Mouse (Mus musculus) cerebellum, adult 18-20 months (tissue): Measurements from ENCODE around the gene Vipas39.
"Not testable (repeated sequence)": the region's sequence is repeated elsewhere in the genome, so short reads cannot be mapped to it uniquely, and the experiment has no call there.

Experiments used
- DNase-seq, 2 experiments: peaks; one replicate each; pipeline ENCODE4 v3.0.0; 2021

Vipas39 gene

DNA sequence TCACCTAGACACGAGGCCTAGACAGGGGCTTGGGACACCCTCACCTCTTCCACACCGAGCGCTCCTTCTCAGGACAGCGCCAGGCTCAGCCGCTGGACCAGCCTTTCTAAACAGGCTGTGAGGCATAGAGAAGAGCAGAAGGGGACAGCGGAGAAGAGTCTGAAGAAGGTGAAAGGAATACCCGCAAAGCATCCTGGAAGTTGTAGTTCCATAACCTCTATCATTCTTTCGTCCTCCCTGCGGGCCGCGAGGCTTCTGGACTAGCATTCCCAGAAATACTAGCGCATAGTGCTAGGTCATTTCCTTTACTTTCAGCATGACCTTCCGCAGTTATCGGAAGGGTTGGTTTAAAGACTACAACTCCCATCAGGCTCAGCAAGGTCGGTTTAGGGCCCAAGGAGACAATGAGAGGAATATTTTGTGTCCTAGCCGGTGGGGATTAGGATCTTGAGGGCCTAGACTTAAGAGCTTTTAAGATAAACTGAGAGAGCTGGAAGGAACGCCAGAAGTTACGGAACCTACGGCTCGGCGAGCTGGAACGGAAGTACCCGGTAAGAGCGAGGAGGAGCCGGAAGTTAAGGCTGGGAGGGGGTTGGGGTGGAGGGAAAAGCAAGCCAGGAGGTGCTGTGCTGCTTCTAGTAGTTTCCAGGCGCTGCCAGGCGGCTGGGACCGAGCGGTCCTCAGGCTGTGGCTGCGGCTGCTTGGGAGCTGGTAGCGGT lies at the start of gene Vipas39, which contains the start of gene Ahsa1:
Gene Vipas39, minus strand, starts transcription at position 149 of the 719 bp plus-strand sequence.
Gene Ahsa1, plus strand, starts transcription at position 372 of the 719 bp plus-strand sequence.
- DNase-seq, result peak; percentile 84 to 93

- no peak for DNase-seq
Observed at GRCm38 (mm10) chr12:87313098-87313497, 47.0 kb upstream of the Vipas39 start.

GRCm38 (mm10) chr12:87306584-87306844 lies 40.5 kb upstream of the Vipas39 start:
- DNase-seq, result not testable (repeated sequence)

DNA sequence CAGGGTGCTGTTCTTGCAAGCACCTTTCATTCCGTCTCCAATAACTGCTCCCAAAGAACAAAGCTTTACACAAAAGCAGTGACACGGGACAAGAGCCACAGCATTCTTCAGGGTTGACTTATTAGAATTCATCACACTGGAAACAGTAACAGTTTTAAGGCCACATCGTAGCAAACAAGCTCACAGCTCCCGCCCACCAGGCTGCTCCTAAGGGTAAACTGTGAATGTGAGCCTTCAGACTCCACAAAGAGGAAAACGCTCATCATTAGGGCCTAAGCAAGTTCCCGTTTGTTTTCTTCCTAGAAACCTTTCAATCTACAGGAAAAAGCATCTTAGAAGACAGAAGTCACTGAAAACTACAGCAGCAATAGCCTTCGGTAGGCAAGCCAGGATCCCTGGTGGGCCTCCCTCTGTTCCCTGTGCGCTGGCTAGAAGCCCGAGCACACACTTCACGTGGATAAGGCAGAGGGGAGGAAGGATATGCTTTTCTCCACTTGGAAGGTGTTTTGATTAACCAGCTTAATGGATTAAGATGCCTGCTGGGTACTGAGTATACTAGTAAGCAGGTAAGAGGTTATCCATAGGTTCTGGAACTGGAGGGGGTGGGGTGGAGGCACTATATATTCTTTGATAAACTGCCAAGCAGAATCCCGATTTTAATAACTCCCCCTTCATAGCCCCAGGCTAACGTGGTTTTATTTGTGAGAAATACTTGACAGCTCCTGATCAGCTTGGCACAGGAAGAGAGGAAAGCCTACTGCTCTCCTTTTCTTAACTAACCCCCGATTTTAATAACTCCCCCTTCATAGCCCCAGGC lies 39.9 kb upstream of the Vipas39 start:
- peak; percentile 40 to 49 for DNase-seq

- no peak for DNase-seq
Observed at GRCm38 (mm10) chr12:87301189-87301588, 35.1 kb upstream of the Vipas39 start.

GRCm38 (mm10) chr12:87300441-87300690 lies 34.3 kb upstream of the Vipas39 start:
- DNase-seq, result no peak

DNA sequence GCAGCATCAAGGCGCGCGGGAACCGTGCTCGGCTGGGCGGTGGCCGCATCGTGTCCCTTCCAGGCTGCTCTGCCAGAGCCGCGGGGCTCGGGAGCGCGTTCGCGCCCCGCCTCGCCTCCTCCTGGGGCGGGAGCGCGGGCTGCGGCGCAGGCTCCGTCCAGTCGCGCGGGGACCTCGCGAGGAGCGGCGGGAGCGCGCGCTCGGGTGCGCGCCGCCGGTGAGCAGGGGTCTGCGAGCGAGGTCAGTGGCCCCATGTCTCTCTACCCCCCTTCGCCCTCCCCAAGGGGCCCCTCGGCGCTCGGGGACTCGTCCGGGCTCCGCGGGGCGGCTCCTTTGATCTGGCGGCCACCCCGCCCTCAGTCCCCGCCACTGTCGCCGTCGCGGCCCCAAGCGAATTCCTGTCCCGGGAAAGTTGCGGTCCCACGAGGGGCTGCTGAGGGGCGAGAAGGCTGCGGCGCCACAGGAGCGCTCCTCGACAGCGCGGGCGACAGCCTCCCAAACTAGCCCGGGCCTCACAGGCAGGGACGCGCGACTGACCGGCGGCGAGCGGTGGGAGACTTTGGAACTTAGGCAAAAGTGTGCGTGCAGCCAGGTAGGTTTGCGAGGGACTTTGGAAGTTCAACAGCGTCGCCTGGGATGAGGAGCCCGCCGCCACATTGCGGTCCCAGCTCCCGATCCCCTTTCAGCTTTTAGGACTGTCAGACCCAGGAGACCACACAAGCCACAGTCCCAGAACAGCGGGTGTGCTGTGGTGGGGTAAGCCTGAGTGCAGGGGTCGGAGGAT lies 33.8 kb upstream of the Vipas39 start, which contains the start of gene Ism2:
Gene Ism2, minus strand, starts transcription at position 49 of the 784 bp plus-strand sequence.
- peak; percentile 26 to 53 for DNase-seq

GRCm38 (mm10) chr12:87299037-87299656 lies 33.1 kb upstream of the Vipas39 start:
- DNase-seq, result peak in 1 of 2 experiments; percentile 47

DNA sequence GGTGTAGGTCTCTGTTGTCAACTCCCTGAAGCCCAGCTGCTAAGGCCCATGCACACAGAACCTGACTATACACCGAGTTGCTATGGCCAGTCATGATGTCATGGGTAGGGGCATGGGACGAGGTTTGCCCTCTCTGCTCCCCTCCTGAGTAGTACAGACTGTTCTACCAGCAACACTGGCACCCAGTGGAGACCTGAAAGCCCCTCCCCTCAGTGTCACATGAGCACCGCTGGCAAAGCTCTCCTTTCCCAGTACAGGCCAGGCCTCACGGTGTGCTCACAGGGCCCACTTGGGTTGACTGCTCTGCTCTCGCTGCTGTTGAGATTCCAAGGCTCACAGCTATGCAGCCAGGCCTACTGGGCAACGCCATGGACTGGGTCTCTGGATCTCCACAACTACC lies 27.9 kb upstream of the Vipas39 start:
- no peak for DNase-seq

DNA sequence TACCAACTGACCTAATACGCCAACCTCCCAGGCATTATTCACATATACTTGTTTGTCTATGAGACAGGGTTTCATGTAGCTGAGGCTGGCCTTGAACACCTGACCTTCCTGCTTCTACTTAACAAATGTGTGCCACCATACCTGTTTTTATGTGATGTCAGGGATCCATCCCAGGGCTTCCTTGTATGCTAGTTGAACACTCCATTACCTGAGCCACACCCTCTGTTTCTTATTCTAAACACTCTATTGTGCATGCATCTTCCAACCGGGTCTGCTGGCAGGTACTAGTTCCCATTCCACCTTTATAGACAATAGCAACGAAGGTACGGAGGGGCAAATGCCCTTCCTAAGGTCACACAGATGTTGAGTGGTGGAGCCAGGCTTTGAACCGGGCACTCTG lies 23.0 kb upstream of the Vipas39 start:
- no peak for DNase-seq

DNA sequence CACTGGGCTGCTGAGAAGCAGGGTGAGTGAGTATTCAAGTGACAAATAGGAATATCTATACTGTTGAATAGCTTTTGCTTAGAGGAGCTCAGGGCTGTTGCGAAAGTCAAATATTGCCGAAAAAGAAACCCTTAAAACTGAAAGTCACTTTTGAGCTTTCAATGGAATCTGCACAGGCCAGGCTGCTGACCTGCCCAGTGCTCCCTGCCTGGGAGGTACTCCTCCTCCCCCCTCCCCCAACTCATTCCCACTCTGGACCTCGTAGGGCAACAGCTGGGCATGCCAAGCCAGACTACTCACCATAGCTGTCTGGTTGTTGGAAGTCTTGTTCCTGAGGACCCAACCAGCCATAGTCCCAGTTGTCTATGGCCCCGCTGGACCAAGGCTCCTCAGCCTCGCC lies 18.7 kb upstream of the Vipas39 start:
- DNase-seq, result no peak

GRCm38 (mm10) chr12:87284268-87284667 lies 18.2 kb upstream of the Vipas39 start:
- no peak for DNase-seq

DNA sequence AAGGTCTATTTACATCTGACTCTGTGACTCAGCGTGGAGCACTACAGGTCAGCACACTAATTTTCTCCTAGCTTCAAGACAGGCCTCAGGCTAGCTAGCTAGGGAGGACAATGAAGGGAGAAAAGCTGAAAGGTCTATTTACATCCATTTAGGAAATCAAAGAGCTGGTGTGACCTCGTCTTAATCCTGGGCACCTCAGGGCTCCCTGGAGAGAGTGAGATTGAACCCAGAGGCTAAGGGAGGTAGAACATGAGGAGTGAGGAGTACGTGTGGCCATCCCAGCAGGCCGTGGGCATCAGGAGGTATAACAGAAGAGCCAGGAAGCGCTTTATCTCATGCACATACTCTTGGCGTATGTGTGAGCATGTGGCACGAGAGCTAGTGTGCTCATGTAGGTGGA lies 17.6 kb upstream of the Vipas39 start:
- no peak for DNase-seq

DNA sequence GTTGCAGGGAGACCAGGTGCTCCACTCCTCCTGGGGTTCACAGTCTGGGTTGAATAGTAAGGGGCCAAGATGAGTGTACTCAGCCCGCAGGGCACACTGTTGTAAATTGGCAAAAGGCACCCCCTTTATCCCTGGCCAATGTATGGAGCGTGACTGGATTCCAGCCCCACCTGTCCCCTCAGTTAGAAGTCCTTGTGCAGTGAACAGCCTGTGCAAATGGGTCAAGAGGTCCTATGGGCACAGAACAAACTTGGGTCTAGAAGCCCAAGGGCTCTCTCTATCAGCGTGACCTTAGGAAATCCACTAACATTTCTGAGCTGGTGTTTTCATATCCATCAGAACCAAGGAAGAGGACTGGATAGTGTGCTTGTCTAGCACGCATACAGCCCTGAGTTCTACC lies 16.7 kb upstream of the Vipas39 start:
- DNase-seq, result no peak

DNA sequence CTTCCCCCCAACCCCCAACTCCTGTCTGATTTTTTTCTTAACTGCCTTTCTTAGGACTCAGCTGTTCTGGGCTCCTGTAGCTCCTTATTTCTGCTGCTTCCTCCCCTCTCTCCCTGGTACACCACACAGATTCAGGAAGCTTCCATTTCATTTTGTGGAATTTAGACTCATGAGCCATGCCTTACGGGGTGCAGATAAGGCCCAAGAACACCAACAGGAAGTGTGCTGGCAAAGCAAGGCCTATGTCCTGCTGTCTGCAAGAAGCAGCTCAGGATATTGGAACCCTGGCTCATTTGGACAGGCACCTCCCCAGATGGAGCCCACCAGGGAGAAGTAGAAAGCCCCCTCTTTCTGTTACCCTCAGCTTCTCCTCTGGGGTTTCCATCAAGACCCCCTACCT lies 15.7 kb upstream of the Vipas39 start:
- DNase-seq, result no peak

GRCm38 (mm10) chr12:87279879-87280278 lies 13.8 kb upstream of the Vipas39 start:
- DNase-seq, result no peak

- no peak for DNase-seq
Observed at GRCm38 (mm10) chr12:87279350-87279749, 13.3 kb upstream of the Vipas39 start.

- DNase-seq, result no peak
Observed at GRCm38 (mm10) chr12:87278118-87278730, 12.2 kb upstream of the Vipas39 start.

DNA sequence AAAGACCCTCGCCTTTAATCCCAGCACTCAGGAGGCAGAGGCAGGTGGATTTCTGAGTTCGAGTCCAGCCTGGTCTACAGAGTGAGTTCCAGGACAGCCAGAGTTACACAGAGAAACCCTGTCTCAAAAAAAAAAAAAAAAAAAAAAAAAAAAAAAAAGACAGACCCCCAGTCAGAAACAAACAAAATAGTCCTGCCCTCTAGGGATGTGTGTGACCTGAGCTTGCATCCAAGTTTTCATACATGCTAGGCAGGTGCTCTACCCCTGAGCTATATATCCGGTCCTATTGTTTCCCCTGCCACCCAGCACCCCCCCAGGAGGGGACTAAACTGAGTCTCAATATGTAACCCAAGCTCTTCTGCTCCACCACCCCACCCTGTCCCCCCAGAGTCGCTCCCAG lies 11.2 kb upstream of the Vipas39 start:
- not testable (repeated sequence) for DNase-seq

DNA sequence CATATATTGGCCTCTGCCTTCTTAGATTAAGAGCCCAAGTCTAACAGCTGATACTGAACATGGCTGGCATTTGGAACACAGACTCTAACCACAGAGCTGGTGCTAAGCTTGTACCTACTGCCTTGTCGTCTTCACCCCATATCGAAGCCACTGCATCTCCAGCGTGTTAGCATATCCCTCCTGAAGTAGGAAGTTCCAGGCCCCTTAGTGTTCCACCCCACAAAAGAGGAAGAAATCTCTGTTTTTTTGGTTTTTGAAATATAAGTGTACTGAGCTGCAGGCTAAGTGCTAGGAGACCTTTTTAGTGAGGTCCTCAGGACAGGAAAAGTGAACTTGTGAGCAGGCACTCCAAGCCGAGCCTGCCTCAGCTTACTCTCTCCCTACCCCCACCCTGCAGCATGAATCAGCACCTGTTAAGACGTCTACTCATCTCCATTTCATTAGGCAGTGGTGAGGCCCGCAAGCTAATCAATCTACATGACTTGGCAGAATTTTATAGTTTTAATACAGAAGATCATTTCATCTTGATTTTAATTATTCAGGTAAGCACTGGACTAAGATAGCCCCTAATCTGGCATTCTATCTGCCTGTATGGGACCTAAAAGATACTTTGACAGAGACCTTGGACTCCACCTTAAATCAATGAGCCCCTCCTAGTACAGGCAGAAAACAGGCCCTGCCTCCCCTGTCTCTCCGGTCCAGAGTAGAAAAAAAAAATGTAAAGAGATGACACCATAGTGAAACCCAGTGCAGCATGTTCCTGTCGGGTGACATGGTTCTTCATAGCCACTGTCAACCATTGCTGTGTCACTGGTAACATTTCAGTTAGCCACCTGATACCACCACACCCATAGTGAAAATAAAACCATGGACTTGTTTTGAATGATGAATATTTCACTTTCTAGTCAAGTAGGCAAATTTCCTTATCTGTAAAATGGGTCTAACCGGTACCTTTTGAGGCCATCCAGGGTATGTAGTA lies 9.1 kb upstream of the Vipas39 start:
- no peak for DNase-seq

DNA sequence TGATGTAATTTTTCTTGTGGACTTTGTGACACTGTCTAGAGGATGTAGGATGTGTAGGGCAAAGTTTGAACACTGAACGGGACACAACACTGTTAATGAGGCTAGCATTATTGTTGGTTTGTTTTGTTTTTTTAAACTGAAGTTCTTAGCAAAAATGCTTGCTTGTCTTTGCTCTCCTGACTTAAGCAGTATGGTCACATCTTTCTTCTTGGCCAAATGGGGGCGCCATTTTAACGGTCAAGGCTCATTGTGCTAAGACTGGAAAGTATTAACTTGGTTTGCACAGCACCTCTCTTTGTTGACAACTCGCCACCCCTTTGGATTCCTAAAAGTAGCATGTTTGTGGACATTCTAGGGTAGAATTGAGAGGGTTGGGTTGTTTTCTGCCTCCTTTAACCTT lies 1.6 kb upstream of the Vipas39 start:
- DNase-seq, result peak; percentile 33 to 37
